Mouse (Mus musculus) lung, postnatal 0 days (tissue): ENCODE measurements around the gene Dcst2.

Source experiments
- CTCF ChIP-seq: IDR thresholded peaks from 2 replicates; pipeline ENCODE4 v1.5.1; 2016; ENCODE audit warnings: antibody characterized with exemption, mild to moderate bottlenecking
- EP300 ChIP-seq: IDR thresholded peaks from 2 replicates; pipeline ENCODE4 v1.6.1; 2016; ENCODE audit warnings: antibody characterized with exemption, mild to moderate bottlenecking, control low read depth

DNA sequence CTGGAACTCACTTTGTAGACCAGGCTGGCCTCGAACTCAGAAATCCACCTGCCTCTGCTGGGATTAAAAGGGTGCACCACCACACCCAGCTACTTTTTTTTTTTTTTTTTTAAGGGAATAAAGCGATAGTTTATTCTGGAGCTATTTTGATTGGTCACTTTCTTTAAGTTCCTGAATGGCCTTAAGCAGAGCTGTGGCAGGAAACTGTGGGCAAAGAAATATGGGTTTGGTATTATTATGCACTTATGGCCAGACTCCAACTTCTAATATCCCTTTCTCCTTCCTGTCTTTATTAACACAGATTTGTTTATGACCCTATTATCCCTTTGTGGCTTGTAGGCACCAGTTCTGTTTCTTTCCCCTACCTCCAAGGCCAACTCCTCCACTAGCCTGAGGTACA, 58.6 kb downstream of the Dcst2 start:
- TF ChIP-seq EP300 (no peak), CTCF (no peak)
